Mouse (Mus musculus): Measurements from ENCODE around the gene Ccdc106. TPM values are rescaled to one million over a fixed set of nuclear protein-coding genes. Genes with fewer than 3 reads are reported as not detected.

The Ccdc106 gene
- total and polyA plus RNA-seq, 3 experiments = 0.52 to 0.81 TPM; not detected in 1

DNA sequence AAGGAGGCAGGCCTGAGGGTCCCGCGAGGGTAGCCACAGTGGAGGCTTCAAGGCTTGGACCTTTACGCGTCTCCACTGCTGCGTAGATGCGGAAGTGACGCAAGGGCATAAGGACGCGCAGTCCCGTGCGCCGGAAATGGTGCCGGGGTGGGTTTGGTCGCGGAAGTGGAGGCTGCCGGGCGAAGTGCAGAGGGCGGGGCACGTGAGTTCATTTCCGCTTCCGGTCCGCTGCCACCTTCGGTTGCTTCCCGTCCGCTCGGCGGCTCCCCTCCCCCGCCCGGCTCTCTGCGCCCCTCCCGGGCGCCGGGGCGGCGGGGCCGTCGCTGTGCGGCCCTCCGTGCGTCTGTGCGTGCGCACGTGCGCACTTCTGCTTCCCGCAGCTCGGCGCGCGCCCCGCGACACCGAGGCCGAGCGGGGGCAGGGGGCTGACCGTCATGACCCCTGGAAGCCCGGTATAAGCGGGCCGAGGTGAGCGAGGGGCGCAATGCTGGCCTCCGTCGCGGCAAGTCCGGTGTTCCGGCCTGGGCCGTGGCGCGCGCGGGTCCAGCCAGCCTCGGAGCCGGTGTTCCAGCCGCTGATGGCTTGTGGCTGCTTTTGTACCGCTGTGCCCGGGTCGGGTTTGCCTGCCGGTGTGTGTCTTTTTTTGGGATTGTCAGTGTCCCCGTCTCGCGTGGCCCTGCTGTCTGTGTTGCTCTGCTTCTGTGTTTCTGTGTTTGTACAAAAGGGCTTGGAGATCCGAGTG, 59.8 kb downstream of the Ccdc106 start, which contains the start of gene Epn1:
TSS of gene Epn1 (plus strand) at position 226 of the 742 bp plus-strand sequence.
- peak; percentile 97 for DNase-seq (ENCODE audit: extremely low read depth)
- dilution Hi-C loops (cut with MboI; ENCODE audit: extremely low pct_ligation_motif_present, extremely low pct_unique_long_range_greater_than_20kb, low sequenced_read_pairs) = no loop called here

DNA sequence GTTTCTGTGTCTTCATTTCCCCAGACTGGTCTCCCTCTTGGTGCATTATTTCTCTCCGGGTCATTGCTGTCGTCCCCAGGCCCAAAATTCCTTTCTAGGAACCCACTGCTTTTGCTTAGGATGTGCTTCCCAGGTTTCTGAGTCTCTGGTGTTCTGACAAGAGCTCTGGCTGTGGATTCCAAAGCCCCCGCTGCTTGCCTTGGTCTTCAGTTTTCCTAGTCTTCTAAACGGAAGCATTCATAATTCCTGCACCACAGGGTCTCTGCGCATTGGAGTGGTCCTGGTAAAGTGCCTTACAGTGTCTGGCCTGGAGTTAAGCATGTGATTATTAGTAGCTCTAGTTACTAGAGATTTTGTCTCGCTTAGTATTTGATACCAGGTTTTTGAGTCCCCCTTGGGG, 60.5 kb downstream of the Ccdc106 start:
- TF ChIP-seq RCOR1 (conservative IDR thresholded peaks at IDR 0.05; ENCODE audit: low read depth, low read length) (no peak), ZC3H11A (IDR thresholded peaks at IDR 0.05; ENCODE audit: low read depth, low read length) (no peak), ETS1 (conservative IDR thresholded peaks at IDR 0.05; ENCODE audit: low read depth, low read length) (no peak), POLR2A (IDR thresholded peaks at IDR 0.05; ENCODE audit: low read depth, low read length) (0 out of 2 replicates have a peak, but pooled peaks have one; percentile 9), ELF1 (IDR thresholded peaks at IDR 0.05; ENCODE audit: low read depth, low read length) (no peak), ZMIZ1 (IDR thresholded peaks at IDR 0.05; ENCODE audit: low read depth, low read length) (no peak), CTCF (conservative IDR thresholded peaks at IDR 0.05 in 1 of 2, IDR thresholded peaks at IDR 0.05 in 1 of 2; ENCODE audit: low read depth in 2 of 2, low read length in 2 of 2) (no peak)
- peak overlapping the region; percentile 94 for H3K27ac ChIP-seq (ENCODE audit: insufficient read depth, low read depth)
- peaks cover 9 to 47% of the 10 kb centered on the region in 2 experiments for H3K4me1 ChIP-seq (ENCODE audit: control insufficient read depth in 1 of 2, insufficient read depth in 2 of 2)
- H3K9ac ChIP-seq (ENCODE audit: insufficient read depth, low read depth) = peak overlapping the region; percentile 98
- no peaks in the 10 kb centered on the region for H3K9me3 ChIP-seq (replicated peaks; ENCODE audit: low read length)
- peak overlapping the region; percentile 93 to 100 (median 99) for H3K4me3 ChIP-seq (replicated peaks in 1 of 3; ENCODE audit: low read depth in 2 of 3, low read length in 2 of 3, poor library complexity in 1 of 3)
- H3K79me2 ChIP-seq (replicated peaks; ENCODE audit: control insufficient read depth, extremely low read depth, insufficient read depth, poor library complexity, severe bottlenecking) = peaks cover 61% of the 10 kb centered on the region
- dilution Hi-C loops (cut with MboI; ENCODE audit: extremely low pct_ligation_motif_present, extremely low pct_unique_long_range_greater_than_20kb, low sequenced_read_pairs) (no loop called here), in situ Hi-C loops (cut with MboI; ENCODE audit: low pct_ligation_motif_present, low pct_unique_long_range_greater_than_20kb, low sequenced_read_pairs) (no loop called here)
- peak overlapping the region; percentile 83 for H3K4me2 ChIP-seq (ENCODE audit: insufficient read depth, low read depth, poor library complexity, severe bottlenecking)
- peaks cover 32 to 52% of the 10 kb centered on the region in 2 experiments for H3K36me3 ChIP-seq (replicated peaks in 1 of 2; ENCODE audit: control insufficient read depth in 1 of 2, insufficient read depth in 1 of 2, low read length in 1 of 2)
- DNase-seq (ENCODE audit: extremely low read depth) = no peak
- no peaks in the 10 kb centered on the region for H3K27me3 ChIP-seq (replicated peaks)

More for the DNA sequence above, 59.8 kb downstream of the Ccdc106 start, which contains the start of gene Epn1:
- Histone ChIP-seq H3K9me3 (replicated peaks; ENCODE audit: low read length) (no peaks in the 10 kb centered on the region), H3K27me3 (replicated peaks) (no peaks in the 10 kb centered on the region), H3K4me3 (replicated peaks in 1 of 3; ENCODE audit: low read depth in 2 of 3, low read length in 2 of 3, poor library complexity in 1 of 3) (peak within 1 kb of the TSS; percentile 93 to 100 (median 99)), H3K4me1 (ENCODE audit: control insufficient read depth in 1 of 2, insufficient read depth in 2 of 2) (peaks cover 5 to 42% of the 10 kb centered on the region in 2 experiments), H3K27ac (ENCODE audit: insufficient read depth, low read depth) (peak within 1 kb of the TSS; percentile 94), H3K79me2 (replicated peaks; ENCODE audit: control insufficient read depth, extremely low read depth, insufficient read depth, poor library complexity, severe bottlenecking) (peaks cover 57% of the 10 kb centered on the region), H3K4me2 (ENCODE audit: insufficient read depth, low read depth, poor library complexity, severe bottlenecking) (peak within 1 kb of the TSS; percentile 83), H3K9ac (ENCODE audit: insufficient read depth, low read depth) (peak within 1 kb of the TSS; percentile 98), H3K36me3 (replicated peaks in 1 of 2; ENCODE audit: control insufficient read depth in 1 of 2, insufficient read depth in 1 of 2, low read length in 1 of 2) (peaks cover 32 to 51% of the 10 kb centered on the region in 2 experiments)
- in situ Hi-C loops (cut with MboI; ENCODE audit: low pct_ligation_motif_present, low pct_unique_long_range_greater_than_20kb, low sequenced_read_pairs) = no loop called here
- TF ChIP-seq POLR2A (IDR thresholded peaks at IDR 0.05; ENCODE audit: low read depth, low read length) (peak; percentile 74), JUND (conservative IDR thresholded peaks at IDR 0.05; ENCODE audit: low read depth, low read length) (no peak), TCF12 (IDR thresholded peaks at IDR 0.05; ENCODE audit: low read depth, low read length) (peak; percentile 59), MXI1 (IDR thresholded peaks at IDR 0.05; ENCODE audit: low read depth, low read length) (no peak; the same call in 1 of the 2 replicates), GABPA (IDR thresholded peaks at IDR 0.05; ENCODE audit: insufficient replicate concordance, low read depth, low read length) (peak; percentile 22; the same call in 1 of the 2 replicates), USF1 (IDR thresholded peaks at IDR 0.05; ENCODE audit: low read depth, low read length) (peak; percentile 48), CTCF (conservative IDR thresholded peaks at IDR 0.05 in 1 of 2, IDR thresholded peaks at IDR 0.05 in 1 of 2; ENCODE audit: low read depth in 2 of 2, low read length in 2 of 2) (no peak), NRF1 (IDR thresholded peaks at IDR 0.05; ENCODE audit: low read depth, low read length) (peak; percentile 57), CHD1 (IDR thresholded peaks at IDR 0.05; ENCODE audit: low read depth, low read length) (no peak), MAX (IDR thresholded peaks at IDR 0.05; ENCODE audit: low read length) (peak; percentile 55; the same call in 1 of the 2 replicates), CHD2 (IDR thresholded peaks at IDR 0.05; ENCODE audit: low read length) (peak; percentile 85), ZC3H11A (IDR thresholded peaks at IDR 0.05; ENCODE audit: low read depth, low read length) (no peak), HCFC1 (IDR thresholded peaks at IDR 0.05; ENCODE audit: low read depth, low read length) (peak; percentile 93), USF2 (conservative IDR thresholded peaks at IDR 0.05; ENCODE audit: low read depth, low read length) (no peak; the same call in 1 of the 2 replicates), RAD21 (IDR thresholded peaks at IDR 0.05; ENCODE audit: low read depth, low read length) (no peak), SMC3 (IDR thresholded peaks at IDR 0.05; ENCODE audit: low read depth, low read length) (no peak), KAT2A (IDR thresholded peaks at IDR 0.05; ENCODE audit: insufficient replicate concordance, low read length) (peak; percentile 90; the same call in 1 of the 2 replicates), ZMIZ1 (IDR thresholded peaks at IDR 0.05; ENCODE audit: low read depth, low read length) (peak; percentile 69), IRF4 (IDR thresholded peaks at IDR 0.05; ENCODE audit: low read depth, low read length) (no peak; the same call in 1 of the 2 replicates), E2F4 (IDR thresholded peaks at IDR 0.05; ENCODE audit: insufficient replicate concordance, low read depth, low read length) (no peak), PAX5 (IDR thresholded peaks at IDR 0.05; ENCODE audit: low read length) (no peak), EP300 (IDR thresholded peaks at IDR 0.05; ENCODE audit: low read length) (no peak), JUN (IDR thresholded peaks at IDR 0.05; ENCODE audit: insufficient read depth, low read depth, low read length) (no peak), SIN3A (IDR thresholded peaks at IDR 0.05; ENCODE audit: low read length) (peak; percentile 89), TBP (conservative IDR thresholded peaks at IDR 0.05; ENCODE audit: low read depth, low read length) (0 out of 2 replicates have a peak, but pooled peaks have one; percentile 37), POLR2AphosphoS2 (IDR thresholded peaks at IDR 0.05; ENCODE audit: low read depth, low read length) (peak; percentile 96), RCOR1 (conservative IDR thresholded peaks at IDR 0.05; ENCODE audit: low read depth, low read length) (no peak), NELFE (IDR thresholded peaks at IDR 0.05; ENCODE audit: low read depth, low read length) (no peak; the same call in 1 of the 2 replicates), MYC (IDR thresholded peaks at IDR 0.05; ENCODE audit: low read depth, low read length) (no peak), MEF2A (IDR thresholded peaks at IDR 0.05; ENCODE audit: borderline replicate concordance, low read depth, low read length) (peak; percentile 78), ZKSCAN1 (IDR thresholded peaks at IDR 0.05; ENCODE audit: borderline replicate concordance, low read depth, low read length) (peak; percentile 12; the same call in 1 of the 2 replicates), ETS1 (conservative IDR thresholded peaks at IDR 0.05; ENCODE audit: low read depth, low read length) (peak; percentile 78), ELF1 (IDR thresholded peaks at IDR 0.05; ENCODE audit: low read depth, low read length) (peak; percentile 99), MAFK (IDR thresholded peaks at IDR 0.05; ENCODE audit: insufficient replicate concordance, low read length) (no peak), BHLHE40 (IDR thresholded peaks at IDR 0.05; ENCODE audit: low read depth, low read length) (peak; percentile 99), MAZ (IDR thresholded peaks at IDR 0.05; ENCODE audit: low read depth, low read length) (peak; percentile 86), ZNF384 (IDR thresholded peaks at IDR 0.05; ENCODE audit: low read depth, low read length) (no peak), UBTF (IDR thresholded peaks at IDR 0.05; ENCODE audit: low read depth, low read length) (no peak)

Data from CH12.LX (cell line).